Mouse (Mus musculus) kidney, embryonic 14.5 days (tissue): ENCODE data around the gene Otud5. TPM values are rescaled to one million over a fixed set of nuclear protein-coding genes. Genes with fewer than 3 reads are reported as not detected.
"Not testable (repeated sequence)": the region's sequence is repeated elsewhere in the genome, so short reads cannot be mapped to it uniquely, and the experiment has no call there.

Experiments
- ATAC-seq: fragments of 200-750 bp; cut with Nextera tagmentation; 2 replicates; pipeline ENCODE4 v1.8.0; 2017; ENCODE audit warnings: moderate number of reproducible peaks, mild to moderate bottlenecking, moderate TSS enrichment, moderate library complexity; ENCODE audit not compliant: low FRiP score, low TSS enrichment
- H3K27ac ChIP-seq: fragments of 300-500 bp; sonication (generic); 2 replicates; pipeline ENCODE4 v1.5.1; 2014; ENCODE audit warnings: low read depth, mild to moderate bottlenecking, low read length, moderate library complexity, mixed read lengths
- H3K27me3 ChIP-seq: fragments of 300-500 bp; sonication (generic); 2 replicates; pipeline ENCODE4 v1.6.1; 2014; ENCODE audit warnings: mild to moderate bottlenecking, low read length; ENCODE audit not compliant: control insufficient read depth, insufficient read depth
- H3K36me3 ChIP-seq: fragments of 300-500 bp; sonication (generic); 2 replicates; pipeline ENCODE4 v1.6.1; 2014; ENCODE audit warnings: low read length, mixed read lengths; ENCODE audit not compliant: control insufficient read depth, insufficient read depth
- H3K4me1 ChIP-seq: fragments of 300-500 bp; sonication (generic); 2 replicates; pipeline ENCODE4 v1.6.1; 2014; ENCODE audit warnings: low read length, mixed read lengths; ENCODE audit not compliant: control insufficient read depth, insufficient read depth
- H3K4me2 ChIP-seq: fragments of 300-500 bp; sonication (generic); replicated peaks from 2 replicates; pipeline ENCODE4 v1.6.1; 2014; ENCODE audit warnings: low read depth, mild to moderate bottlenecking, low read length
- H3K4me3 ChIP-seq: fragments of 300-500 bp; sonication (generic); 2 replicates; pipeline ENCODE4 v1.5.1; 2014; ENCODE audit warnings: mild to moderate bottlenecking, low read length
- H3K9ac ChIP-seq: fragments of 300-500 bp; sonication (generic); 2 replicates; pipeline ENCODE4 v1.6.1; 2014; ENCODE audit warnings: low read depth, mild to moderate bottlenecking, low read length, moderate library complexity
- H3K9me3 ChIP-seq: fragments of 300-500 bp; sonication (generic); 2 replicates; pipeline ENCODE4 v1.6.1; 2016; ENCODE audit warnings: low read length; ENCODE audit not compliant: control insufficient read depth
- WGBS: fragments of 180-500 bp; shearing (Covaris S2); extraction: QIAGEN DNeasy Blood & Tissue Kit; methylation state at CpG from one replicate; pipeline ENCODE4 v1.1.7; 2014; 5-methylcytosine and 5-hydroxymethylcytosine counted together
- polyA plus RNA-seq: library from polyadenylated mRNA; unstranded; fragments of >200 nt; fragmentation: Nextera tagmentation; extraction: Ambion mirVana; gene quantifications from 2 replicates; pipeline ENCODE4 v1.2.1, GENCODE M21; 2014

Gene Otud5
- polyA plus RNA-seq, result 29.6 and 29.8 TPM in 2 replicates

DNA sequence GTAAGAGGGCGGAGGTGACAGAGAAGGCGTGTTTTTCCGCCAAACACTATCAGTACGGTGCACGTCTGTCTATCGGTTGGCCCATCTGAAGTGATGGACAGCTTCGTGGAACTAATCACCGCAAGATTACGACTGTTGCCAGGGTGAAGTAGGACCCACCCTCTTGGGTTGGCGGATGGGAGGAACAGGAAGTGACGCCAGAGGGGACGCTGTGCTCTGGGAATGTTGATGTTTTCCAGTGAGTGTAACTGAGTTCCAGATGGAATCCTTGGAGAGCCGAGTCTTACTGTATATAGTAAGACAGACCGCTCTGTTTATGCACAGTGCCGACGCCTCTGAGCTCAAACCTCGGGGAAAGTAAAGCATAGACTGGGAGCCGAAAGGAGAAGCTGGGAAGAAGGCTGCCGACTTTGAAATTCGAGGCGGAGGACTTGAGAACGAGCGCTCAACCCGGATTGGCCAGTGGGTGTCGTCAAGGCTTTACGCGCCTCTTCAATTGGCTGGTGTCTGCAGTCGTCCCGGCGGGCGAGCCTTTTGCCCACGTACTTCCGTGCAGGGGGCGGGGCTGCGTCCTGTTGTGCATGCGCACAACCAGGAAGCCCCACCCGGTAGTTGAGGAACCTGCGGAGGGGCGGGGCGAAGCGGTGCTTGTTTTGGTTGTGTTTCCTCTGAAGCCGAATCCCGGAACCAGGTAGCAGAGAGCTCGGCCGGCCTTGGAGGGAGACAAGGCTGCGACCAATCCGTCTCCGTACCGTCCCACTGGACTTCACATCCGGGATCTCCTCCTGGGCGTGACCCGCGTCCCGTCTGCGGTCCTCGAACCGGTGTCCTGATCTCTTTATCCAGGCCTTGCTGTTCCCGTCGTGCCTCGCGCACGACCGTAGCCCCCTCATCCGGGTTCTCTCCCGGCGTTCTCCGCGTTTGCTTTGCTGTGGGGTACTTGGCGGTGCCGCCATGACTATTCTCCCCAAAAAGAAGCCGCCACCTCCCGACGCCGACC, at the start of gene Otud5:
Otud5 (plus strand) TSS at position 202 of the 1,000 bp plus-strand sequence.
- peak within 1 kb of the TSS; percentile 64 for H3K4me2 ChIP-seq
- peak; percentile 99 for ATAC-seq
- 37% methylated on average over 65 of the region's 74 CpGs for WGBS
- no peaks in the 10 kb centered on the region for H3K9me3 ChIP-seq
- H3K27me3 ChIP-seq, result no peaks in the 10 kb centered on the region
- H3K4me3 ChIP-seq, result peak within 1 kb of the TSS; percentile 72
- H3K4me1 ChIP-seq, result no peaks in the 10 kb centered on the region
- H3K9ac ChIP-seq, result peak within 1 kb of the TSS; percentile 81
- H3K36me3 ChIP-seq, result no peaks in the 10 kb centered on the region
- peak within 1 kb of the TSS; percentile 92 for H3K27ac ChIP-seq

DNA sequence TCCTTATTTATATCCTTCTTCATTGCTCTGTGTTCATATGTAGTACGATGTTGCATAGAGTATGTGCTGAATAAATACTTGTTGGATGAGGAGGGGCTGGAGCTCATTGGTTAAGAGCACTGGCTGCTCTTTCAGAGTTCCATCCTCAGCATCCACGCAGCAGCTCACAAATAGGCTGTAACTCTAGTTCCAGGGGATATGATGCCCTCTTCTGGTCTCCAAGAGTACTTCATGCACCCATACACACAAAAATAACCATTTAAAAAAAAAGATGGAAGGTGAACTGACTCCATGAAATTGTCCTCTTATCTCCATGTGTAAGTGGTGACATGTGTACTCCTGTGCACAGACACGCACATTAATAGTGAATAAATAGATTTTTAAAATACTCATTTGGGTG, 47.8 kb upstream of the Otud5 start:
- Histone ChIP-seq H3K4me1 (no peaks in the 10 kb centered on the region), H3K36me3 (no peaks in the 10 kb centered on the region; the same call in 1 of the 2 replicates), H3K9ac (no peak overlapping the region), H3K4me2 (no peak overlapping the region), H3K27ac (no peak overlapping the region), H3K9me3 (no peaks in the 10 kb centered on the region), H3K4me3 (no peak overlapping the region), H3K27me3 (no peaks in the 10 kb centered on the region)
- WGBS, result 47% methylated on average over 3 of the region's 3 CpGs
- no peak for ATAC-seq

DNA sequence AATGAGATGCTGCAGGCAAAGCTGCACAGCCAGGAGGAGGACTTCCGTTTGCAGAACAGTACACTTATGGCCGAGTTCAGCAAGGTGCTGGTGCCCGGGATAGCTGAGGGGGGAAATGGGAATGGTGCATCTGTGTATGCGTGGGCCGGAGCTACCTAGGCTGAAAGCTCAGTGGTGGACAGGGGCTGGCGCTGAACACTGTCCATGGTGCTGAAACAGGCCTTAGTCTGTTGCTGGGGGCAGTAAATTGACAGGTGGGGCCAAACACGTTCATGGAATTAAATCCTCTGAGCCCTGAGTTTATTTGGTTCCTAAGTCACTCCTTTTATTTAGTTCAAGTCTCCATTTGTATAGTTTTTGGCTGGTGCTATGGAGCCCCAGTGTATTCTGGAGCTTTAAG, 46.1 kb upstream of the Otud5 start:
- ATAC-seq, result no peak
- Histone ChIP-seq H3K27me3 (no peaks in the 10 kb centered on the region), H3K4me1 (no peaks in the 10 kb centered on the region), H3K36me3 (peaks cover 5% of the 10 kb centered on the region; the same call in 1 of the 2 replicates), H3K9me3 (no peaks in the 10 kb centered on the region), H3K9ac (no peak overlapping the region), H3K4me3 (no peak overlapping the region), H3K27ac (no peak overlapping the region), H3K4me2 (no peak overlapping the region)
- 21% methylated on average over 7 of the region's 7 CpGs for WGBS

DNA sequence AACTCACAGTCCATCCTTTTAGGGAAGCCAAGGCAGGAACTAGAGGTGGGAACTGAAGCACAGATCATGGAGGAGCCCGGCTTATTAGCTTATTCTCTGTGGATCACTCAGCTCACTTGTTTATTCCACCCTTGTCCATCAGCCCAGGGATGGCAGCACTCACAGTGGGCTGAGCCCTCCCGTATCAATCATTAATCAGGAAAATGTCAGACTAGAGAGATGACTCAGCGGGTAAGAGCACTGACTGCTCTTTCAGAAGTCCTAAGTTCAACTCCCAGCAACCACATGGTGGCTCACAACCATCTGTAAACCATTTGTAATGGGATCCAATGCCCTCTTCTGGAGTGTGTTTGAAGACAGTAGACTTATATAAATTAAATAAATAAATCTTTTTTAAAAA, 43.8 kb upstream of the Otud5 start:
- no peak overlapping the region for H3K9ac ChIP-seq
- H3K4me1 ChIP-seq, result no peaks in the 10 kb centered on the region
- H3K27me3 ChIP-seq, result no peaks in the 10 kb centered on the region
- no peaks in the 10 kb centered on the region for H3K9me3 ChIP-seq
- ATAC-seq, result no peak
- H3K4me2 ChIP-seq, result no peak overlapping the region
- H3K27ac ChIP-seq, result no peak overlapping the region
- 86% methylated on average over 3 of the region's 3 CpGs for WGBS
- peaks cover 17% of the 10 kb centered on the region; the same call in 1 of the 2 replicates for H3K36me3 ChIP-seq
- no peak overlapping the region for H3K4me3 ChIP-seq

DNA sequence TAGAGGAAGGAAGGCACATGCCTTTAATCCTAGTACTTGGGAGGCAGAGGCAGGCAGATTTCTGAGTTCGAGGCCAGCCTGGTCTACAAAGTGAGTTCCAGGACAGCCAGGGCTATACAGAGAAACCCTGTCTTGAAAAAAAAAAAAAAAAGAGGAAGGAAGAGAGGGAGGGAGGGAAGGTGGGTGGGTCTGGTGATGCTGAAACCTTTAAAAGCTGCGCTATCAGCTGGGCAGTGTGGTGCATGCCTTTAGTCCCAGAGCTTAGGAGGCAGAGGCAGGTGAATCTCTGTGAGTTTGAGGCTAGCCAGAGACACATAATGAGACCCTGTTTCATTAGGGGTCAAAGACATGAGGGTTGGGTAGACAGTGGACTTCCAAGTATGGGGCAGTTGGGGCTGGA, 39.0 kb upstream of the Otud5 start:
- peaks cover 22% of the 10 kb centered on the region; the same call in 1 of the 2 replicates for H3K36me3 ChIP-seq
- not testable (repeated sequence) for H3K9ac ChIP-seq
- WGBS, result 93% methylated on average over 2 of the region's 2 CpGs

DNA sequence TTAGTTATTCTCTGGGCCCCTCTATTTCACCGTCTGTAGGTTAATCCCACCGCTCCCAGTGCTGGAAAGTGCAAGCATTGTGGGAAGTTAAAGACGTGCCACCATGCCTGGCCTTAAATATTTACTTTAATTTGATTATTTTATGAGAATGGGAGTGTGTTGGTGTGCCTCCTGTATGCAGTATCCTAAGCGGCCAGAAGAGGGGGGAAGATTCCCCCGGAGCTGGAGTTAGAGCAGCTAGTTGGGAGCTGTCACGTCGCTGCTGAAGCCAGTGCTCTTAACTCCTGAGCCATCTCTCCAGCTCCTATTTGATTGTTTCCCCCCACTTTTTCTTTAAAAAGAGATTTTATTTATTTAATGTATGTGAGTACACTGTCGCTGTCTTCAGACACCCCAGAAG, 26.1 kb upstream of the Otud5 start:
- WGBS, result 57% methylated on average over 8 of the region's 8 CpGs
- H3K4me3 ChIP-seq, ATAC-seq, H3K4me2 ChIP-seq, H3K27me3 ChIP-seq, H3K9ac ChIP-seq, H3K27ac ChIP-seq, H3K9me3 ChIP-seq, H3K4me1 ChIP-seq: not testable (repeated sequence)
- H3K36me3 ChIP-seq, result peaks cover 14% of the 10 kb centered on the region

More for the DNA sequence above, 39.0 kb upstream of the Otud5 start:
- not testable (repeated sequence) for H3K9me3 ChIP-seq, ATAC-seq, H3K27ac ChIP-seq, H3K4me1 ChIP-seq, H3K4me2 ChIP-seq, H3K4me3 ChIP-seq, H3K27me3 ChIP-seq

DNA sequence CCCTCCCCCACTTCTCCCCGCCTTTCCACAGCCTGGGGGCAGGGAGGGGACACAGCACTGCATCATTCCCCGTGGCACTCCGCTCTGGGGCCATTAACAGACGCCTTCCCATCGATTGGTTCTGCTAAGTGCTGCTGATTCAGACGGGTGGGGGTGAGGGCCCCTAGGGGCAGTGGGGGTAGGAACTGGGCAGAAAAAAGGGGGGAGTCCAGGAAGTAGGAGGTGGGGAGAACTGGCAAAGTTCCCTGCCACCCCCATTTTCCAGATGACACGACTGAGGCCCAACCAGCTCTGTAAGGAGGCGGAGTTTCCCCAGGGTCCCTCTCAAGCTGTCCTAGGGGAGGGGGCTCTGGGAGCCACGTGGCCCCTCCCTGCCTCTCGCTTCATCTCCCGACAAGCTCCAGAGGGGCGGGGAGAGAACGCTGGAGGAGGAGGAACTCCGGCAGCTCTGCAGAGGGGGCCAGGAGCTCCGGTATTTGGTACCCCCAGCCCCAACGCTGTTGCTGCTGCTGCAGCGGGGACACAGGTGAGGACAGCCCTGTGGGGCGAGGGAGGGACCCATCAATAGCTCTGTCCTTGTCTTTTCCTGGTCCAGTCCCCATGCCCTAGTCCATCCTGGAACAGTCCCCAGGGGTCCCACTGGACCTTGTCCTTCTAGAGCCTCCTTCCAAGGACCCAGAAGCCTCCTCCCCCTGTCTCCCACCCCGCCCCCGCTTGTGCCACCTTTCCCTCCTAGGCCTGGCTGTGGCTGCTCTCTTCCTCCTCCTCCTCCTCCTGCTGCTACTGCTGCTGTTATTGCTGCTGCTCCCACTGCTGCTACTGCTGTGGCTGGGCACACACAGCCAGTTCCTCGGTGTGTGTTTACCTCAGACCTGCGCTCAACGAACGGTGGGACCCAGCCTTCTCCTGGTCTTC, 19.0 kb upstream of the Otud5 start, which contains the start of gene Kcnd1:
Kcnd1 (plus strand) TSS at position 425 of the 915 bp plus-strand sequence.
- peak; percentile 82 for ATAC-seq
- WGBS, result 20% methylated on average over 23 of the region's 24 CpGs
- Histone ChIP-seq H3K4me1 (0 out of 2 replicates have a peak, but pooled peaks cover 4% of the 10 kb centered on the region), H3K4me2 (peak within 1 kb of the TSS; percentile 61), H3K4me3 (peak within 1 kb of the TSS; percentile 43), H3K9me3 (no peaks in the 10 kb centered on the region), H3K36me3 (peaks cover 3% of the 10 kb centered on the region; the same call in 1 of the 2 replicates), H3K27ac (no peak within 1 kb of the TSS), H3K27me3 (no peaks in the 10 kb centered on the region), H3K9ac (peak within 1 kb of the TSS; percentile 45)

DNA sequence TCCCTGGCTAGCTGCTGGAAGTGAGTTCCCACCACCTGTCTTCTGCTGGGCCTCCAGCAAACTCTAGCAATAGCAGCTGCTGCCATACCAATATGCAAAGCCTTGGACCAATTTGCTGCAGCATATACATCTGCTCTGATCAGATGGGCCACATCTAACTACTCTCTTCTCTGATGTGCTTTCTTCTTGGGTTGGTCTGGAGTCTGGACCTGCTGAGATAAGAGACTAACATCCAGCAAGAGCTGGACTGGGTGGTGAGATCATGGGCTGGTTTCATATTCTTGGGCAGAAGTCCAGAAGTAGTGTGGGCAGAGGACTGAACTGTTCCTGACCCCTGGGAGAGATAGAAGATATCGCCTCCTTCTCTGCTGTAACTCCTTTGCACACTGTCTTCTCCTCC, 4.0 kb upstream of the Otud5 start:
- no peak overlapping the region for H3K9ac ChIP-seq
- H3K9me3 ChIP-seq, result no peaks in the 10 kb centered on the region
- H3K4me2 ChIP-seq, result no peak overlapping the region
- no peaks in the 10 kb centered on the region for H3K27me3 ChIP-seq
- no peak overlapping the region for H3K27ac ChIP-seq
- H3K4me3 ChIP-seq, result no peak overlapping the region
- no peak for ATAC-seq
- H3K36me3 ChIP-seq, result no peaks in the 10 kb centered on the region
- WGBS, result 92% methylated on average over 1 of the region's 1 CpGs
- H3K4me1 ChIP-seq, result no peaks in the 10 kb centered on the region
